Mouse (Mus musculus) testis, adult 2 months (tissue): ENCODE results near the gene Pla2g12a.

Source experiments
- CTCF ChIP-seq: fragments of 200-500 bp; IDR thresholded peaks from 2 replicates; pipeline ENCODE4 v1.5.1; 2012; ENCODE audit warnings: low read depth, mild to moderate bottlenecking, inconsistent platforms, low read length, moderate library complexity; ENCODE audit not compliant: control insufficient read depth, insufficient read depth, insufficient replicate concordance
- POLR2A ChIP-seq: fragments of 200-500 bp; IDR thresholded peaks from 2 replicates; pipeline ENCODE4 v1.6.1; 2012; ENCODE audit warnings: low read depth, mild to moderate bottlenecking, inconsistent platforms, low read length, moderate library complexity; ENCODE audit not compliant: control insufficient read depth

- no peak for TF ChIP-seq CTCF
- no peak for TF ChIP-seq POLR2A
Observed at GRCm38 (mm10) chr3:129879913-129880312, 1.5 kb downstream of the Pla2g12a start.
